Mouse (Mus musculus) fibroblast of lung, adult 2 months (primary cell): ENCODE measurements around the gene Mrvi1.
"Not testable (repeated sequence)": the region's sequence is repeated elsewhere in the genome, so short reads cannot be mapped to it uniquely, and the experiment has no call there.

Experiments
- DNase-seq: peaks from one replicate; pipeline ENCODE4 v3.0.0-alpha.2; 2011; ENCODE audit warnings: low read depth

The Mrvi1 gene

GRCm38 (mm10) chr7:110935815-110936762 is 46.2 kb downstream of the Mrvi1 start:
- no peak for DNase-seq

GRCm38 (mm10) chr7:110933999-110934398 is 48.3 kb downstream of the Mrvi1 start:
- DNase-seq: no peak

- DNase-seq: no peak
These were observed 48.9 kb downstream of the Mrvi1 start for GRCm38 (mm10) chr7:110933329-110933728.

- no peak for DNase-seq
These were observed 52.0 kb downstream of the Mrvi1 start for GRCm38 (mm10) chr7:110930118-110930854.

GRCm38 (mm10) chr7:110926562-110926961 is 55.7 kb downstream of the Mrvi1 start:
- no peak for DNase-seq

GRCm38 (mm10) chr7:110920331-110921261 is 61.7 kb downstream of the Mrvi1 start:
- no peak for DNase-seq

- DNase-seq: no peak
These were observed 62.5 kb downstream of the Mrvi1 start for GRCm38 (mm10) chr7:110919721-110920120.

GRCm38 (mm10) chr7:110915913-110916312 is 66.3 kb downstream of the Mrvi1 start:
- DNase-seq: no peak

- no peak for DNase-seq
These were observed 67.7 kb downstream of the Mrvi1 start for GRCm38 (mm10) chr7:110914531-110914930.

GRCm38 (mm10) chr7:110913754-110914153 is 68.5 kb downstream of the Mrvi1 start:
- no peak for DNase-seq

- DNase-seq: no peak
These were observed 73.8 kb downstream of the Mrvi1 start for GRCm38 (mm10) chr7:110908209-110909144.

- DNase-seq: no peak
These were observed 75.7 kb downstream of the Mrvi1 start for GRCm38 (mm10) chr7:110906566-110906965.

- DNase-seq: no peak
These were observed 79.0 kb downstream of the Mrvi1 start for GRCm38 (mm10) chr7:110903226-110903625.

GRCm38 (mm10) chr7:110897202-110897601 is 85.1 kb downstream of the Mrvi1 start:
- no peak for DNase-seq

GRCm38 (mm10) chr7:110896453-110896852 is 85.8 kb downstream of the Mrvi1 start:
- no peak for DNase-seq

- not testable (repeated sequence) for DNase-seq
These were observed 86.5 kb downstream of the Mrvi1 start for GRCm38 (mm10) chr7:110895772-110896171.

GRCm38 (mm10) chr7:110894673-110895072 is 87.6 kb downstream of the Mrvi1 start:
- DNase-seq: no peak

- DNase-seq: no peak
These were observed 88.2 kb downstream of the Mrvi1 start for GRCm38 (mm10) chr7:110893943-110894610.

- DNase-seq: no peak
These were observed 90.7 kb downstream of the Mrvi1 start for GRCm38 (mm10) chr7:110891501-110891986.

- no peak for DNase-seq
These were observed 100.4 kb downstream of the Mrvi1 start for GRCm38 (mm10) chr7:110881746-110882333.
